Comparison of ENCODE assay signal across 16 mouse cellular contexts in genomic region chrX:99293967-99294366, GRCm38 (mm10).
DNase-seq lines count a peak whose midpoint lies in the region; ATAC-seq and TF ChIP-seq lines count a peak whose summit lies in the region.
"Had no signal": no experiment of that assay in that cellular context is flagged by ENCODE, and none has a peak within 500 bp of the region (broad histone marks: within the 10 kb centered on the region; RNA-seq: fewer than 3 reads in every experiment).

No protein-coding gene starts in this region.

- no peaks in the 10 kb centered on the region for H3K36me3 ChIP-seq in forebrain, postnatal 0 days (ENCODE audit: insufficient read depth)
- H3K36me3 ChIP-seq in forebrain, embryonic 12.5 days (replicated peaks) = no peaks in the 10 kb centered on the region
- no peaks in the 10 kb centered on the region for H3K36me3 ChIP-seq in kidney, embryonic 15.5 days
- H3K36me3 ChIP-seq: heart, embryonic 12.5 days; hindbrain, embryonic 15.5 days had no signal

- H3K9ac ChIP-seq in forebrain, postnatal 0 days = no peak overlapping the region
- H3K9ac ChIP-seq in forebrain, embryonic 12.5 days = no peak overlapping the region
- H3K9ac ChIP-seq in kidney, embryonic 15.5 days = no peak overlapping the region
- H3K9ac ChIP-seq: heart, embryonic 12.5 days; hindbrain, embryonic 15.5 days had no signal

- DNase-seq in forebrain, postnatal 0 days = peak; percentile 21
- DNase-seq in kidney, adult 8-10 months = no peak
- DNase-seq in lung, postnatal 36 days = peak; percentile 18
- no peak for DNase-seq in lung, postnatal 14 days
- DNase-seq in left cerebral cortex, adult 11 months (ENCODE audit: low spot score) = no peak
- DNase-seq: adrenal gland, postnatal 14 days; cerebellum, adult 2 months; cerebellum, postnatal 10 days; gastrocnemius, postnatal 36 days had no signal

- 62% methylated on average over 6 of the region's 6 CpGs for WGBS in forebrain, postnatal 0 days
- 67% methylated on average over 6 of the region's 6 CpGs for WGBS in forebrain, embryonic 12.5 days
- WGBS in kidney, embryonic 15.5 days = 74% methylated on average over 6 of the region's 6 CpGs

- H3K27me3 ChIP-seq in forebrain, postnatal 0 days (ENCODE audit: insufficient read depth, low read length) = no peaks in the 10 kb centered on the region
- peaks cover 77% of the 10 kb centered on the region for H3K27me3 ChIP-seq in forebrain, embryonic 12.5 days
- peaks cover 77% of the 10 kb centered on the region for H3K27me3 ChIP-seq in kidney, embryonic 15.5 days
- H3K27me3 ChIP-seq: CH12.LX had no signal

- no peaks in the 10 kb centered on the region for H3K4me1 ChIP-seq in forebrain, postnatal 0 days (ENCODE audit: insufficient read depth)
- peaks cover 25% of the 10 kb centered on the region for H3K4me1 ChIP-seq in forebrain, embryonic 12.5 days
- peaks cover 44% of the 10 kb centered on the region for H3K4me1 ChIP-seq in kidney, embryonic 15.5 days

- ATAC-seq in forebrain, postnatal 0 days = no peak
- no peak for ATAC-seq in forebrain, embryonic 12.5 days (ENCODE audit: low FRiP score)
- ATAC-seq in kidney, embryonic 15.5 days (replicated peaks; ENCODE audit: low FRiP score) = no peak
- ATAC-seq: activated CD4-positive, CD25-positive, alpha-beta regulatory T cell, adult 4 months; forebrain, embryonic 14.5 days had no signal

- no peak overlapping the region for H3K4me2 ChIP-seq in forebrain, postnatal 0 days (ENCODE audit: low read depth)
- no peak overlapping the region for H3K4me2 ChIP-seq in forebrain, embryonic 12.5 days
- H3K4me2 ChIP-seq in kidney, embryonic 15.5 days = no peak overlapping the region
- H3K4me2 ChIP-seq: heart, embryonic 12.5 days; hindbrain, embryonic 15.5 days had no signal

- no peak overlapping the region for H3K4me3 ChIP-seq in forebrain, postnatal 0 days (ENCODE audit: low read depth, low read length)
- no peak overlapping the region for H3K4me3 ChIP-seq in forebrain, embryonic 12.5 days (replicated peaks)
- H3K4me3 ChIP-seq in kidney, embryonic 15.5 days (replicated peaks) = no peak overlapping the region
- H3K4me3 ChIP-seq: heart, embryonic 12.5 days; hindbrain, embryonic 15.5 days had no signal

- TF ChIP-seq CTCF in forebrain, postnatal 0 days (IDR thresholded peaks at IDR 0.05; ENCODE audit: low read depth) = no peak

- H3K9me3 ChIP-seq in forebrain, postnatal 0 days (ENCODE audit: low read length) = no peaks in the 10 kb centered on the region
- H3K9me3 ChIP-seq in forebrain, embryonic 12.5 days = no peaks in the 10 kb centered on the region
- no peaks in the 10 kb centered on the region for H3K9me3 ChIP-seq in kidney, embryonic 15.5 days (replicated peaks)
- H3K9me3 ChIP-seq: heart, embryonic 12.5 days; hindbrain, embryonic 15.5 days had no signal

- no peak overlapping the region for H3K27ac ChIP-seq in forebrain, postnatal 0 days (ENCODE audit: low read depth, low read length)
- H3K27ac ChIP-seq in forebrain, embryonic 12.5 days = no peak overlapping the region
- peak overlapping the region; percentile 56; the same call in 1 of the 2 replicates for H3K27ac ChIP-seq in kidney, embryonic 15.5 days
- H3K27ac ChIP-seq: hindbrain, embryonic 15.5 days had no signal

Comparison
In these comparisons a context has a peak if more than half of its experiments do, and no peak if none do; other contexts are left out.
1. DNase-seq: peak in forebrain, postnatal 0 days (single experiment) and lung, postnatal 36 days (single experiment); none in kidney, adult 8-10 months (0 of 2), lung, postnatal 14 days (single experiment) and left cerebral cortex, adult 11 months (single experiment).